Mouse (Mus musculus): Measurements from ENCODE around the gene Pdp2.

DNA sequence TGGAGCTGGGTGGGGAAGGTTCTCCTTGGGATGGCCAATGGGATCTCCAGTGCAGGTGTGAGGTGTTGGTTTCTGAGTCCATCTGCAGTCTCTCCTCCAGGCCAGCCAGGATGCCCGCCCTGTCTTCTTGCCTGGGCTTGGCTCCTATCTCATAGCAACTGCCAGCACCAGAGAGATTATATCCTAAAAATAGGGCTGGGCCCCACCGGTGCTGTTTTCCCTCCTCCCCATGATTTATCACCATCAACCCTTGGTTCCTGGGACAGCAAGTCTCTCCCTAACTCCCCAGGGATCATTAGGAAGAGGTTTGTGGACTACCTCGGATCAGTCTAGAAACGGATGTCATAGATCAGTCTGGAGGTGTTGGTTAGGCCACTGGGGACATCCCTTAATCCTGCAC is 21.9 kb downstream of the Pdp2 start:
- TF ChIP-seq POLR2A (IDR thresholded peaks at IDR 0.05; ENCODE audit: borderline replicate concordance, control insufficient read depth, low read depth, low read length) (no peak), CTCF (IDR thresholded peaks at IDR 0.05; ENCODE audit: control insufficient read depth, insufficient read depth, low read length) (no peak)
